Mouse (Mus musculus) CD4-positive, CD25-positive, alpha-beta regulatory T cell (primary cell): ENCODE measurements around the gene Fam174b. TPM values are rescaled to one million over a fixed set of nuclear protein-coding genes. Genes with fewer than 3 reads are reported as not detected.

Experiments used
- polyA plus RNA-seq: library from polyadenylated mRNA; unstranded; fragments of 100-300 nt; shearing (Covaris generic); gene quantifications from one replicate; pipeline ENCODE4 v1.2.1, GENCODE M21; 2017

Gene Fam174b
- polyA plus RNA-seq = 10.9 TPM

GRCm38 (mm10) chr7:73740111-73741035 is at the start of gene Fam174b:
Gene Fam174b, plus strand, starts transcription at chr7:73740302.

Other genes starting within 250 kb of the Fam174b start
- gene Chd2, start 198.5 kb upstream of the Fam174b start, polyA plus RNA-seq = 235 TPM